In genomic region chr3:145650298-145651011, GRCm38 (mm10) we compare ENCODE assay signal across 8 mouse cellular contexts. TPM values are rescaled to one million over a fixed set of nuclear protein-coding genes. Genes with fewer than 3 reads are reported as not detected.
DNase-seq lines count a peak whose midpoint lies in the region; ATAC-seq and TF ChIP-seq lines count a peak whose summit lies in the region.

No protein-coding gene starts in this region.

- peaks cover 82% of the 10 kb centered on the region for H3K79me2 ChIP-seq in C2C12 (ENCODE audit: control insufficient read depth, insufficient read depth)

- H3K4me2 ChIP-seq in lung, embryonic 14.5 days, result peak overlapping the region; percentile 88
- H3K4me2 ChIP-seq in stomach, embryonic 15.5 days, result peak overlapping the region; percentile 89

- H3K4me3 ChIP-seq in C2C12 (ENCODE audit: insufficient read depth, poor library complexity, severe bottlenecking), result peak overlapping the region; percentile 43
- H3K4me3 ChIP-seq in lung, embryonic 14.5 days (ENCODE audit: low read depth, low read length), result peak overlapping the region; percentile 70
- peak overlapping the region; percentile 67 for H3K4me3 ChIP-seq in stomach, embryonic 15.5 days (replicated peaks)

- H3K36me3 ChIP-seq in C2C12 (ENCODE audit: control insufficient read depth, insufficient read depth), result peaks cover 40% of the 10 kb centered on the region
- peaks cover 17% of the 10 kb centered on the region for H3K36me3 ChIP-seq in lung, embryonic 14.5 days (ENCODE audit: insufficient read depth)
- H3K36me3 ChIP-seq in stomach, embryonic 15.5 days, result no peaks in the 10 kb centered on the region

- H3K27ac ChIP-seq in lung, embryonic 14.5 days (ENCODE audit: low read depth), result peak overlapping the region; percentile 95
- peak overlapping the region; percentile 95 for H3K27ac ChIP-seq in stomach, embryonic 15.5 days

- H3K9me3 ChIP-seq in lung, embryonic 14.5 days (ENCODE audit: low read depth, low read length), result no peaks in the 10 kb centered on the region
- H3K9me3 ChIP-seq in stomach, embryonic 15.5 days, result no peaks in the 10 kb centered on the region

- peak overlapping the region; percentile 89 for H3K9ac ChIP-seq in lung, embryonic 14.5 days
- H3K9ac ChIP-seq in stomach, embryonic 15.5 days, result no peak overlapping the region

- peaks cover 26% of the 10 kb centered on the region for H3K4me1 ChIP-seq in lung, embryonic 14.5 days (ENCODE audit: insufficient read depth)
- peaks cover 27% of the 10 kb centered on the region for H3K4me1 ChIP-seq in stomach, embryonic 15.5 days

- ATAC-seq in lung, embryonic 14.5 days (ENCODE audit: insufficient read depth), result no peak
- ATAC-seq in stomach, embryonic 15.5 days (ENCODE audit: insufficient read depth, low FRiP score, low read depth), result no peak

- no peaks in the 10 kb centered on the region for H3K27me3 ChIP-seq in C2C12 (ENCODE audit: control insufficient read depth, insufficient read depth, insufficient read length)
- H3K27me3 ChIP-seq in lung, embryonic 14.5 days (ENCODE audit: insufficient read depth, low read length), result no peaks in the 10 kb centered on the region
- no peaks in the 10 kb centered on the region for H3K27me3 ChIP-seq in stomach, embryonic 15.5 days (replicated peaks)

- under 1% methylated on average over 18 of the region's 18 CpGs for WGBS in lung, embryonic 14.5 days
- 2% methylated on average over 18 of the region's 18 CpGs for WGBS in stomach, embryonic 15.5 days

- no peak for TF ChIP-seq CTCF in C2C12 (IDR thresholded peaks at IDR 0.05; ENCODE audit: control insufficient read depth, insufficient read depth, insufficient read length)
- TF ChIP-seq CTCF in lung, embryonic 14.5 days (IDR thresholded peaks at IDR 0.05; ENCODE audit: low read depth), result no peak

- peak; percentile 69 for DNase-seq in embryo, embryonic 10 days (ENCODE audit: low spot score)
- DNase-seq in heart, adult 18-20 months, result peak; percentile 85 to 88
- peak; percentile 73 for DNase-seq in kidney, adult 18-20 months
- peak; percentile 85 for DNase-seq in lung, embryonic 14.5 days
- DNase-seq in ovary, postnatal 36 days (ENCODE audit: low spot score), result no peak
- no peak for DNase-seq in MN1 (ENCODE audit: low spot score)

- peaks cover 47% of the 10 kb centered on the region for H3K79me3 ChIP-seq in C2C12 (ENCODE audit: low read depth)

- H3ac ChIP-seq in C2C12 (ENCODE audit: control insufficient read depth, insufficient read length, low read depth), result peak overlapping the region; percentile 39

TF ChIP-seq in C2C12, 6 proteins besides CTCF, POLR2A, EP300 and RAD21:
- TF ChIP-seq USF1 (IDR thresholded peaks at IDR 0.05; ENCODE audit: low read depth) (no peak), MYOG (IDR thresholded peaks at IDR 0.05; ENCODE audit: control insufficient read depth, extremely low read depth, insufficient read length) (no peak), FOSL1 (IDR thresholded peaks at IDR 0.05; ENCODE audit: insufficient read depth, low read length, poor library complexity, severe bottlenecking) (no peak), MYOD1 (IDR thresholded peaks at IDR 0.05; ENCODE audit: control insufficient read depth, insufficient read length, low read depth) (no peak), MAX (IDR thresholded peaks at IDR 0.05) (no peak), CEBPB (IDR thresholded peaks at IDR 0.05; ENCODE audit: low read depth) (no peak)

RNA-seq across cellular contexts. Expression of gene Ccn1, which starts 0.7 kb away (rescaled TPM):
- polyA plus RNA-seq in C2C12 (2012; fragmentation: generic; extraction: Trizol), result 280 TPM
- total RNA-seq in heart, adult 18-20 months (2021), result 10 to 100 TPM; 77.5 to 83.7 TPM
- polyA plus RNA-seq in lung, embryonic 14.5 days (2014; fragmentation: Nextera tagmentation; extraction: Ambion mirVana), result 33.2 and 41.6 TPM in 2 replicates
- 39.7 and 45.1 TPM in 2 replicates for polyA plus RNA-seq in stomach, embryonic 15.5 days (2015; fragmentation: Nextera tagmentation; extraction: Ambion mirVana)

Comparison
In these comparisons a context has a peak if more than half of its experiments do, and no peak if none do; other contexts are left out.
1. DNase-seq: peak in embryo, embryonic 10 days (single experiment), heart, adult 18-20 months (2 of 2), kidney, adult 18-20 months (single experiment) and lung, embryonic 14.5 days (single experiment); none in ovary, postnatal 36 days (single experiment) and MN1 (single experiment).
2. Peak in every context shown above with its lines, with median percentiles within 50 percentile points of each other: H3K4me3 ChIP-seq.